Mouse (Mus musculus): Measurements from ENCODE around the gene Lctl. TPM values are rescaled to one million over a fixed set of nuclear protein-coding genes. Genes with fewer than 3 reads are reported as not detected.

The Lctl gene
- polyA plus RNA-seq, 1 experiment from 2014 or later, result not detected

Other genes with a start within 250 kb of the Lctl start
- 13.2 and 14.1 TPM in 2 replicates for gene Smad6, start 95.1 kb upstream of the Lctl start, polyA plus RNA-seq (2015; fragmentation: Nextera tagmentation; extraction: Ambion mirVana)
- 26.3 and 26.6 TPM in 2 replicates for gene Zwilch, start 56.0 kb downstream of the Lctl start, polyA plus RNA-seq (2015; fragmentation: Nextera tagmentation; extraction: Ambion mirVana)
- 1,133 and 1,159 TPM in 2 replicates for gene Rpl4, start 56.2 kb downstream of the Lctl start, polyA plus RNA-seq (2015; fragmentation: Nextera tagmentation; extraction: Ambion mirVana)
- 30.6 and 32.8 TPM in 2 replicates for gene Snapc5, start 62.1 kb downstream of the Lctl start, polyA plus RNA-seq (2015; fragmentation: Nextera tagmentation; extraction: Ambion mirVana)
- 1.1 and 2.4 TPM in 2 replicates for gene Uchl4, start 118.1 kb downstream of the Lctl start, polyA plus RNA-seq (2015; fragmentation: Nextera tagmentation; extraction: Ambion mirVana)
- 69.9 and 70.3 TPM in 2 replicates for gene Map2k1, start 136.5 kb downstream of the Lctl start, polyA plus RNA-seq (2015; fragmentation: Nextera tagmentation; extraction: Ambion mirVana)
- 238 and 250 TPM in 2 replicates for gene Tipin, start 164.4 kb downstream of the Lctl start, polyA plus RNA-seq (2015; fragmentation: Nextera tagmentation; extraction: Ambion mirVana)
- 19.2 and 21.4 TPM in 2 replicates for gene Dis3l, start 224.1 kb downstream of the Lctl start, polyA plus RNA-seq (2015; fragmentation: Nextera tagmentation; extraction: Ambion mirVana)